Mouse (Mus musculus) MEL (cell line): ENCODE measurements around the gene Ptprn.

Source experiments
- CTCF ChIP-seq, 3 experiments: IDR thresholded peaks in 2 of 3; conservative IDR thresholded peaks in 1 of 3; 2 replicates each; pipeline ENCODE4 v1.5.1; 2011 to 2012; ENCODE audit warnings: low read length in 3 of 3, low read depth in 2 of 3, mild to moderate bottlenecking in 2 of 3, improper control_type of control experiment in 1 of 3, inconsistent platforms in 1 of 3, mixed read lengths in 1 of 3, moderate library complexity in 1 of 3; ENCODE audit not compliant: control insufficient read depth in 1 of 3, insufficient read depth in 1 of 3, poor library complexity in 1 of 3, severe bottlenecking in 1 of 3
- E2F4 ChIP-seq: IDR thresholded peaks from 2 replicates; pipeline ENCODE4 v1.6.1; 2011; ENCODE audit warnings: low read depth, low read length, improper control_type of control experiment, borderline replicate concordance
- EP300 ChIP-seq, 2 experiments: IDR thresholded peaks; 2 replicates each; pipeline ENCODE4 v1.6.1; 2011; ENCODE audit warnings: improper control_type of control experiment in 2 of 2, low read length in 2 of 2, low read depth in 1 of 2, mild to moderate bottlenecking in 1 of 2
- ETS1 ChIP-seq: IDR thresholded peaks from 2 replicates; pipeline ENCODE4 v1.6.1; 2012; ENCODE audit warnings: low read depth, mild to moderate bottlenecking, inconsistent platforms, low read length, improper control_type of control experiment, moderate library complexity
- GATA1 ChIP-seq: IDR thresholded peaks from 2 replicates; pipeline ENCODE4 v1.6.1; 2011; ENCODE audit warnings: low read depth, low read length, improper control_type of control experiment
- MAX ChIP-seq: IDR thresholded peaks from 2 replicates; pipeline ENCODE4 v1.6.1; 2011; ENCODE audit warnings: low read length, improper control_type of control experiment
- NELFE ChIP-seq: IDR thresholded peaks from 2 replicates; pipeline ENCODE4 v1.6.1; 2011; ENCODE audit warnings: low read depth, low read length, improper control_type of control experiment
- NRF1 ChIP-seq: IDR thresholded peaks from 2 replicates; pipeline ENCODE4 v1.6.1; 2014; ENCODE audit warnings: low read depth, mild to moderate bottlenecking, inconsistent platforms, low read length, improper control_type of control experiment, moderate library complexity; ENCODE audit not compliant: poor library complexity, insufficient read depth, severe bottlenecking
- POLR2A ChIP-seq, 2 experiments: IDR thresholded peaks; 2 replicates each; pipeline ENCODE4 v1.6.1; 2011 to 2012; ENCODE audit warnings: low read length in 2 of 2, mild to moderate bottlenecking in 2 of 2, control low read depth in 1 of 2, improper control_type of control experiment in 1 of 2, low read depth in 1 of 2, moderate library complexity in 1 of 2; ENCODE audit not compliant: control insufficient read depth in 1 of 2, insufficient read depth in 1 of 2, poor library complexity in 1 of 2
- RCOR1 ChIP-seq: IDR thresholded peaks from 2 replicates; pipeline ENCODE4 v1.6.1; 2012; ENCODE audit warnings: low read depth, mild to moderate bottlenecking, inconsistent platforms, low read length, improper control_type of control experiment
- TBP ChIP-seq: IDR thresholded peaks from 2 replicates; pipeline ENCODE4 v1.8.0; 2011; ENCODE audit warnings: low read depth, low read length, improper control_type of control experiment
- USF1 ChIP-seq: IDR thresholded peaks from 2 replicates; pipeline ENCODE4 v1.6.1; 2014; ENCODE audit warnings: low read depth, mild to moderate bottlenecking, inconsistent platforms, low read length, improper control_type of control experiment, moderate library complexity
- ZC3H11A ChIP-seq: IDR thresholded peaks from 2 replicates; pipeline ENCODE4 v1.6.1; 2012; ENCODE audit warnings: low read depth, mild to moderate bottlenecking, inconsistent platforms, low read length, improper control_type of control experiment

DNA sequence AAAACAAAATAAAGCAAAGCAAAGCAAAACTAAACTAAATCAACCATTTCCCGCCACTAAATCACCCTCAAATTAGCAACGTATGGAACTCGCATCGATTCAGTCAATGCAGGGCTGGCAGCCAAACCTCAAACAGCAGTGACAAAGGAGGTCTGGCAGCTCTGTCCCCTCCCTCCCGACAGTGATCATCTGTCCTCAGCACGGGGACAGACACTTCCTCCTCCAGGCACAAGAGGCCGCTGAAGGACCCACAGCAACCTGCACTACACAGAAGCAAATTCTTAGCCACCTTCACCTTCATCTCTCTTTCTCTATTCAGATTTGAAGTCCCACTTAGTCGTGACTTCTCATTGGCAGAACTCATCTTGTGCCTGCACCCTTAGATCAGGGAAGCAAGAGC is 29.7 kb downstream of the Ptprn start:
- TF ChIP-seq CTCF (IDR thresholded peaks at IDR 0.05 in 2 of 3, conservative IDR thresholded peaks at IDR 0.05 in 1 of 3; ENCODE audit: control insufficient read depth in 1 of 3, insufficient read depth in 1 of 3, low read depth in 2 of 3, low read length in 3 of 3, poor library complexity in 1 of 3, severe bottlenecking in 1 of 3): peak; percentile 69 to 77 (median 74)
- TF ChIP-seq POLR2A (IDR thresholded peaks at IDR 0.05; ENCODE audit: control insufficient read depth in 1 of 2, insufficient read depth in 1 of 2, low read depth in 1 of 2, low read length in 2 of 2, poor library complexity in 1 of 2): no peak
- TF ChIP-seq MAX: peak; percentile 48; the same call in 1 of the 2 replicates
- TF ChIP-seq TBP: no peak
- TF ChIP-seq NELFE: no peak
- TF ChIP-seq USF1: 0 out of 2 replicates have a peak, but pooled peaks have one; percentile 35
- TF ChIP-seq ZC3H11A: 0 out of 2 replicates have a peak, but pooled peaks have one; percentile 21
- peak in 1 of 2 experiments; percentile 31; a peak in 1 of 4 replicates for TF ChIP-seq EP300 (IDR thresholded peaks at IDR 0.05; ENCODE audit: low read depth in 1 of 2, low read length in 2 of 2)
- peak; percentile 89 for TF ChIP-seq ETS1
- TF ChIP-seq E2F4: no peak
- TF ChIP-seq NRF1: no peak
- no peak for TF ChIP-seq GATA1
- peak; percentile 62 for TF ChIP-seq RCOR1
